Mouse (Mus musculus): ENCODE results near the gene Gm9857.

The Gm9857 gene

DNA sequence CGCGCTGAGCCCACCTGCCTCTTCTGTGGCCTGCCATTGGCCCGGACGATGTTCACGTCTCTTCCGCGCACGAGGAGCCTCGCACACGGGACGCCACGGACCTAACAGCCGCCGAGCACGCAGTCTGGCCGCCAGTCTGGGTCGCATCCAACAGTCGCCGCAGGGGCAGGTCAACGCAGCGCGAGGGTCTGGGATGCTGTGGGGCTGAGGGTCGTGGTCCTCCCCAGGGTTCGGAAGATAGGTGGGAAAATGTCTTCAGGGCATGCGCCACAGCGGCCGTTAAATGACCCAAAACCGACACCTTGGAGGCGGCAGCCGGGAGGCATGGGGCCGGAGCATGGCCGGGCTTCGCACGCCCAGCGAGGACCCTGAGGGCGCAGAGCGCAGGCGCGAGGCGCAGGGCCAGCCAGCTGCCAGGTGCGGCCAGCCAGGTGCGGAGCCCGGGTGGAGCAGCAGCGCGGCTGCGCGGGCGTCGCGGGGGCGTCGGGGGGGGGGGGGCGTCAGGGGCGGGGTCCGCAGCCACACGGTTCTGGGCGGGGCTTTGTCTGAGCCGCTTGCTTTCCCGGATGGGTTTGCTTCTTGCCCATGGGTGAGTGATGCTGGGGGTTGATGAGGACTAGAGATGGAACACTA is at the start of gene Gm9857:
Gene Gm9857, minus strand, starts transcription at position 445 of the 633 bp plus-strand sequence.
- peak; percentile 41 for DNase-seq

- DNase-seq: no peak
Measured at GRCm38 (mm10) chr3:108987009-108987659, 46.9 kb upstream of the Gm9857 start.

GRCm38 (mm10) chr3:108986534-108986933 is 46.3 kb upstream of the Gm9857 start:
- no peak for DNase-seq

GRCm38 (mm10) chr3:108983989-108984388 is 43.7 kb upstream of the Gm9857 start:
- no peak for DNase-seq

DNA sequence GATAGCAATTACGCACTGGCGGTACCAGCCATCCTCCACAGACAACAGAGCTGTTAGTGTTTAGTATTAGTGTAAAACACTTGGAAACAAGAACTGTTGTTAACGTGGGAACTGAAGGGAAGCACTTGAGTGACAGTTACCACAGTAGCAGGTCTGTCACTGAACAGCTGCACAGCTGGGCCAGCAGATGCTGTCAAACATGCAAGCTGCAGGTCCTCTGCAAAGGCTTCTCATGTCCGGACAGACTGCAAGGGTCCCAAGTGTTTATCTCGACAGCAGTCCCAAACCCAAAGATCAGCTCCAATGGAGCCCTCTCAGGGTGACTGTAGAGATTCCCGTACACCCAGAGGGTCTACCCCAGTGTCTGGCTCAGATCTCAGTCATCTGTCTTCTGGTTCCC is 41.7 kb upstream of the Gm9857 start:
- no peak for DNase-seq

- no peak for DNase-seq
Measured at GRCm38 (mm10) chr3:108977340-108978030, 37.2 kb upstream of the Gm9857 start.

DNA sequence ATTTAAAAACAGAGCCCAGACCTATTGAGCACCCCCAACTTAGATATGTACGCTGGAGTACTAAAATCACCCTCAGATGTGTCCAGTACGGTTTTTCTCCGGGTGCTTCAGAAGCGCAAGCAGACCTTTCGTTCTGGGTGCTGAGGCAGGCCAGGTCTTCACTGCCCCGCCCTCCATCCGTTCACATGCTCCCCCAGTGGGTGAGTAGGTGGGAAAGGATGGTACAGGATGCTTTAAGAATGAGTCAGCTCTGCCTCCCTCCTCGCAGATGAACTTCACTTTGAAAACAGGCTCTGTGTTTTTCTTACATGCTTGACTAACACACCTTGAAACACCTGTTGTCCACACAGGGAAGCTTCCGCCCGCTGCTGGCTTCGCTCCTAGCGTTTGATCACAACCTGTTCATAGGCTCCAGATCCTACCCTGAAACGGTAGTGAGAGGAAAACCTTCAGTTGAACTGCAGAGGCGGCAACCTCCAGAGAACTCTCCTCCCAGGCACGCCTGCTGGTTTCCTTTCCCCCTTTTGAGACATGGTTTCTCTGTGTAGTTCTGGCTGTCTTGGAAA is 34.8 kb upstream of the Gm9857 start:
- DNase-seq: no peak

DNA sequence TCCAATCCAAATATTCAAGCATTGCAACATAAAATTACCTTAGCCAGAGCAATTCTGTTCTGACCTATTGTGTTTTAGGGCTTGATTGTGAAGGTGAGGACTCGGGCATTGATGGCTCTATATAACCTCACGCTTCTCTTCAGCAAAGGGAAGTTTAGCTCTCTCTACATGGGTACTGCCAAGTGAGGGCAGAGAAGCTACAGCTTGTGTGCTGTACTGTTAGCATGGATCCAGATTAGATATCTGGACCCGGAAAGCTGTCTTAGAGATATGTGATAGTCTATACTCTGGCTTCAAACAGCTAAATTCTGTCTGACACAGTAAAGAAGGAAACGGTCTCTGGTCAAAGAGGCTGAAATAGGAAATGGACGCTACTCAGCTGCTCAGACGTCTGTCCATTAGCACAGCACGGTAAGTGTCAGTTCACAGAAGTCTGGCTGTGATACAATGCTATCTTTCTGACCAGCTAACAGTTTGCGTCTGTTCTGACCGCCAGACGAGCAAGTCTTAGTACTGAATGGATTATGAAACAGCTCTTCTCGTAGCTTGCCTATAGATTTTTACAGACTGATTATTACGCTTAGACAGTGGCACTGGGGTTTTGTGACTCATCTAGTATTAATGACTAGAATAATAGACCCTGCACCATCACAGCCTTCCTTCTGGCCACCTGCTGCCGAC is 33.9 kb upstream of the Gm9857 start:
- no peak for DNase-seq

DNA sequence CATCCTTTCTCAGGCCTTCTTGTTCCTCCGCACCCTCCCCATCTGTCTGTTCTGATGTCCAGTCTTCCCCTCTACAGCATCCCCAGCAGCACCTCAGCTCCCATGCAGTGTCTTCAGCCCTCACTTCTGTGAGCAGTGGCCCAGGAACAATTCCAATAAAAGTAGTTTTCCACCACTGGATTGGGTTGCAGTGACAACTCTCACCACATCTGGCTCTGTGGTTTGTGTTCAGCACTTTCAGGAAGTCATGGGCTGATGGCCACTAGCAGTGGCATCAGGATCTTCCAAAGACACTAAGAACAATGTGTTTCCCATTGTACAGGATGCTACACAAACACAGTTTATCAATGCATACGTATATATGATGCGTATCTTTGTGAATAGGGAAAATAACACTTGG is 25.8 kb upstream of the Gm9857 start:
- no peak for DNase-seq

DNA sequence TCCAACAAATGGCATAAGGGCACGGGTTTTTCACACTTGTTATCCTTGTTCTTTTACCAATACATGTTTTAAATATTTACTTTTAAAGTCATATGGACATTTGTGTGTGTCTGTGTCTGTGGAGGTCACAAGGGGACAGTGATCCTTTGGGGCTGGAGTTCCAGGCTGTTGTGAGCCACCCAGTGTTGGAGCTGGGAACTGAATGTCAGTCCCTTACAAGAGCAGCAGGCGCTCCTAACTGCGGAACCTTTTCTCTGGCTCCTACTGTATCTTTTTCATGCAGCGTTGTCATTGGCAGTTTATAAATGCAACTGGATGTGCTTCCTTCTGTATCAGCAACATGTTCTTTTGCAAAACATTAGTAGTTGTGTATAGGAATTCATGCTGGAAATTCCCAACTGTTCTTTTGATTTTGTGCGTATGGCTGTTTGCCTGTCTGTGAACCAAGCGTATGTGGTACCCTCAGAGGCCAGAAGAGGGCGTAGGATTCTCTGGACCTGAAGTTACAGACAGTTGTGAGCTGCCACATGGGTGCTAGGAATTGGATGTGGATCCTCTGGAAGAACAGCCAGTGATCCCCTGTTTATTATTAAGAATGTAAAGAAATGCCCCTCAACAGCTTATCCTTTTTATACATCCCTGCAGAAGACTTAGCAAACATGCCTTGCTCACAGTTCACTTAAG is 24.3 kb upstream of the Gm9857 start:
- no peak for DNase-seq

GRCm38 (mm10) chr3:108963776-108964175 is 23.5 kb upstream of the Gm9857 start:
- DNase-seq: no peak

GRCm38 (mm10) chr3:108963278-108963677 is 23.0 kb upstream of the Gm9857 start:
- no peak for DNase-seq

- peak; percentile 36 for DNase-seq
Measured at GRCm38 (mm10) chr3:108961655-108962054, 21.4 kb upstream of the Gm9857 start.

- peak; percentile 49 for DNase-seq
Measured at GRCm38 (mm10) chr3:108961226-108961625, 21.0 kb upstream of the Gm9857 start.

- no peak for DNase-seq
Measured at GRCm38 (mm10) chr3:108959680-108960295, 19.5 kb upstream of the Gm9857 start.

- DNase-seq: no peak
Measured at GRCm38 (mm10) chr3:108957976-108958375, 17.7 kb upstream of the Gm9857 start.

DNA sequence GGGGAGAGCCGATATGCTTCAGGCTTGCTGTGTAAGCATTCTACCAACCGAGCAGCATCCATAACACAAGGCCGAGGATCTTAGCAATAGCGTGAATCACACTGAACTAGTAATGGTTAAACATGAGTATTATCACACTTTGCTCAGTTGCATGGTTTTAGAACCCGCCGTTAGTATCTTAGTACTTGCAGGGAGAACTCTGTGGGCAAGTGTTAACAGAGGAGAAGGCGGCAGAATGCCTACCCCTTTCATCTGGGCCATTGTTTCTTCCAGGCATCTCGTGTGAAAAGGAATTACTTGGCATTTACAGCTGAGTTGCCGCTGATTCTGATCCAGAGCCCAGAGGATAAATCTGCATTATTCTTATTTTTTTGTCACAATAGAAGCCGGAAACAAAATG is 751 bp upstream of the Gm9857 start:
- DNase-seq: no peak

DNA sequence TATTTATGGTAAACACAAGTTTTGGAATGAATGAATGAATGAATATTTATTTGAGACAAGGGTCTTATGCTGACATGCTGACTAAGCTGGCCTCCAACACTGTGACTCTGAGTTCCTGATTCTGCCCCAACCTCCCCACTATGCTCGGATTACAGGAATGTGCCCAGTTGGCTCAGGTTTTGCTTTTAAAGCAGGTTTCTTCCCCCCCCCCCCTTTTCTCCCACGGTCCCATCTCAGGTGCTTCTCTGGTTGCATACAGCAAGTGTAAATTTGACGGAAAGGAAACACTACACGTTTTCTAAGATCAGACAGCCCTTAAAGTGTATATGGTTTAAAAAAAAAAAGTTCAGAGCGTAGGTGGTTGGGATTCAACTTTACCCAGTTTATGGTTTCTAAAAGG is 672 bp downstream of the Gm9857 start, which contains the start of gene Henmt1:
Gene Henmt1, plus strand, starts transcription at position 301 of the 400 bp plus-strand sequence.
- DNase-seq: no peak

DNA sequence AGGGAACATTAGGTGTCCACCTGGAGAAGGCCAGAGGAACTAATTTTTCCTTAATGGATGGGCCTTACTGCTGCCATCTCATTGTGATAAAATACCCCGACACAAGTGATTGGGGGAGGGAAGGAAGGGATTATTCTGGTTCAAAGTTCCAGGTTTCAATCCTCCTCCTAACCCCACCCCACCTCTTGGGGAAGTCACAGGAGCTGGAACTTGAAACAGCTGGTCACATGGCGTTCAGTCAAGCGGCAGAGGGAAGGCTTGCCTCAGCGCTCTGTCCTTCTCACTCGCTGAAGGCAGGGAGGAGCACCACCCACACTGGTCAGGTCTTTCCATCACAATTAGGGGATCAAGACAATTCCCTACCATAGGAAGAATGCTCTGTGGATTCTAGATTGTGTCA is 1.6 kb downstream of the Gm9857 start:
- no peak for DNase-seq

DNA sequence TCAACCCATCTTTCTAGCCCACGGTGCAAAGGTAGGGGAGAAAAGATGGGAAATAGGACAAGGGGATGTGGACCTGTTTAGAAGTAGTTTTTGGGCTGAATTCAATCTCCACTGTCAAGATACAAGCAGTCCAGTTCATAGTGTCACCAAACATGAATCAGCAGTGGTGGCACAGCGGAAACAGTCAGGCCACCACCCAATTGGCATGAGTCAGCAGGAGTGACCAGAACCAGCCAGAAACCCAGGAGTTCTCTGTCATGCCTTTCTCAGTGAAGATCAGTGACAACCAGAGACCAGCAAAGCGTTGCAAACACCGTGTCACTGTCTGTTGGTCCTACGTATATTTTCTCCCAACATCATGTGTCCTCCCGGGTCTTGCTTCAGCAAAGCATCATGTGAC is 6.7 kb downstream of the Gm9857 start:
- DNase-seq: no peak

- DNase-seq: no peak
Measured at GRCm38 (mm10) chr3:108926308-108926707, 13.9 kb downstream of the Gm9857 start.

- DNase-seq: no peak
Measured at GRCm38 (mm10) chr3:108925677-108926076, 14.6 kb downstream of the Gm9857 start.

Measured in retina, postnatal 1 day (tissue).